Mouse (Mus musculus) embryonic facial prominence, embryonic 12.5 days (tissue): ENCODE results near the gene Wdr90. TPM values are rescaled to one million over a fixed set of nuclear protein-coding genes. Genes with fewer than 3 reads are reported as not detected.

ENCODE experiments used
- ATAC-seq: fragments of 200-750 bp; cut with Nextera tagmentation; 2 replicates; pipeline ENCODE4 v1.8.0; 2017; ENCODE audit not compliant: insufficient number of reproducible peaks, insufficient read depth, low FRiP score, low TSS enrichment
- H3K27ac ChIP-seq: fragments of 300-500 bp; sonication (generic); 2 replicates; pipeline ENCODE4 v1.5.1; 2016; ENCODE audit warnings: mild to moderate bottlenecking
- H3K27me3 ChIP-seq: fragments of 300-500 bp; sonication (generic); 2 replicates; pipeline ENCODE4 v1.6.1; 2016; ENCODE audit warnings: mild to moderate bottlenecking, moderate library complexity
- H3K36me3 ChIP-seq: fragments of 300-500 bp; sonication (generic); 2 replicates; pipeline ENCODE4 v1.6.1; 2016; ENCODE audit warnings: mild to moderate bottlenecking
- H3K4me1 ChIP-seq: fragments of 300-500 bp; sonication (generic); 2 replicates; pipeline ENCODE4 v1.6.1; 2016
- H3K4me2 ChIP-seq: fragments of 300-500 bp; sonication (generic); replicated peaks from 2 replicates; pipeline ENCODE4 v1.6.1; 2016; ENCODE audit warnings: mild to moderate bottlenecking, moderate library complexity
- H3K4me3 ChIP-seq: fragments of 300-500 bp; sonication (generic); 2 replicates; pipeline ENCODE4 v1.5.1; 2016; ENCODE audit warnings: mild to moderate bottlenecking
- H3K9ac ChIP-seq: fragments of 300-500 bp; sonication (generic); 2 replicates; pipeline ENCODE4 v1.6.1; 2016; ENCODE audit warnings: mild to moderate bottlenecking, moderate library complexity
- H3K9me3 ChIP-seq: fragments of 300-500 bp; sonication (generic); 2 replicates; pipeline ENCODE4 v1.6.1; 2016; ENCODE audit warnings: mild to moderate bottlenecking, moderate library complexity
- WGBS: fragments of 180-500 bp; shearing (Covaris S2); methylation state at CpG from one replicate; pipeline ENCODE4 v1.1.7; 2016; 5-methylcytosine and 5-hydroxymethylcytosine counted together
- polyA plus RNA-seq: library from polyadenylated mRNA; unstranded; fragments of >200 nt; fragmentation: Nextera tagmentation; extraction: Ambion mirVana; gene quantifications from 2 replicates; pipeline ENCODE4 v1.2.1, GENCODE M21; 2016

Wdr90 gene
- polyA plus RNA-seq, 1 experiment from 2014 or later: 36.3 TPM

DNA sequence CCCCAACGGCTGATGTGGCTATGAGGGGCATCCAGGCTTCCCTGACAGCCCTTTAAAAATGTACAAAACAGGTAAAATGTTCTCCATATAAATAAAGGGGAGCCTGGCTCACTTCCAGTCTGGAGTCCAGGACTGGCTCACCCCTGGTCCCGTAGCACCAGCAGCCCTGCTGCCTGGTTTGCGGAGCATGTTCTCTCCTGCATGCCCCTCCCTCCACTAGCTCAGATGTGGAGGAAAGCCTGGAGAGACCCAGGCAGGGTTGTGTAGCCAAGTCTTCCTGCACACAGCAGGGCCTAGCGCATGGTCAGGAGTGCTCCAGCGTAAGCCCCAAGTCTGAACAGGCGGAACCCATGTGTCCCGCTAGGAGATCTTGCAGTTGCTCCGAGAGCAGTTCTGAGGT, 22.0 kb upstream of the Wdr90 start:
- peaks cover 24% of the 10 kb centered on the region for H3K4me1 ChIP-seq
- no peak overlapping the region for H3K9ac ChIP-seq
- 79% methylated on average over 8 of the region's 8 CpGs for WGBS
- H3K36me3 ChIP-seq: peaks cover 52% of the 10 kb centered on the region
- ATAC-seq: no peak
- H3K27ac ChIP-seq: no peak overlapping the region
- H3K4me2 ChIP-seq: no peak overlapping the region
- no peak overlapping the region for H3K4me3 ChIP-seq
- no peaks in the 10 kb centered on the region for H3K9me3 ChIP-seq
- H3K27me3 ChIP-seq: no peaks in the 10 kb centered on the region

GRCm38 (mm10) chr17:25882306-25882705, 21.0 kb upstream of the Wdr90 start:
- H3K4me2 ChIP-seq: no peak overlapping the region
- H3K9me3 ChIP-seq: no peaks in the 10 kb centered on the region
- H3K27me3 ChIP-seq: no peaks in the 10 kb centered on the region
- ATAC-seq: 0 out of 2 replicates have a peak, but pooled peaks have one; percentile 18
- WGBS: 25% methylated on average over 5 of the region's 5 CpGs
- H3K4me1 ChIP-seq: peaks cover 24% of the 10 kb centered on the region
- H3K36me3 ChIP-seq: peaks cover 55% of the 10 kb centered on the region
- no peak overlapping the region for H3K4me3 ChIP-seq
- 0 out of 2 replicates have a peak overlapping the region, but pooled peaks have one; percentile 31 for H3K27ac ChIP-seq
- H3K9ac ChIP-seq: no peak overlapping the region

- H3K9ac ChIP-seq: 0 out of 2 replicates have a peak overlapping the region, but pooled peaks have one; percentile 15
- peaks cover 28% of the 10 kb centered on the region for H3K4me1 ChIP-seq
- WGBS: 12% methylated on average over 4 of the region's 4 CpGs
- ATAC-seq: no peak
- no peak overlapping the region for H3K4me3 ChIP-seq
- no peaks in the 10 kb centered on the region for H3K27me3 ChIP-seq
- H3K36me3 ChIP-seq: peaks cover 55% of the 10 kb centered on the region
- 0 out of 2 replicates have a peak overlapping the region, but pooled peaks have one; percentile 18 for H3K27ac ChIP-seq
- no peak overlapping the region for H3K4me2 ChIP-seq
- H3K9me3 ChIP-seq: no peaks in the 10 kb centered on the region
Observed at GRCm38 (mm10) chr17:25881691-25882090, 20.4 kb upstream of the Wdr90 start.

- ATAC-seq: no peak
- H3K27ac ChIP-seq: peak overlapping the region; percentile 38; the same call in 1 of the 2 replicates
- peaks cover 55% of the 10 kb centered on the region for H3K36me3 ChIP-seq
- no peak overlapping the region for H3K4me3 ChIP-seq
- H3K4me2 ChIP-seq: no peak overlapping the region
- H3K27me3 ChIP-seq: no peaks in the 10 kb centered on the region
- peaks cover 34% of the 10 kb centered on the region for H3K4me1 ChIP-seq
- no peak overlapping the region for H3K9ac ChIP-seq
- no peaks in the 10 kb centered on the region for H3K9me3 ChIP-seq
- WGBS: 9% methylated on average over 5 of the region's 5 CpGs
Observed at GRCm38 (mm10) chr17:25880913-25881641, 19.8 kb upstream of the Wdr90 start.

GRCm38 (mm10) chr17:25880196-25880910, 19.1 kb upstream of the Wdr90 start, which contains the start of gene Wfikkn1:
Gene Wfikkn1, minus strand, starts transcription at chr17:25880858.
- Histone ChIP-seq H3K9ac (0 out of 2 replicates have a peak within 1 kb of the TSS, but pooled peaks have one; percentile 15), H3K27ac (peak within 1 kb of the TSS; percentile 38; the same call in 1 of the 2 replicates), H3K4me3 (no peak within 1 kb of the TSS), H3K27me3 (no peaks in the 10 kb centered on the region), H3K36me3 (peaks cover 55% of the 10 kb centered on the region), H3K4me1 (peaks cover 37% of the 10 kb centered on the region), H3K4me2 (no peak within 1 kb of the TSS), H3K9me3 (no peaks in the 10 kb centered on the region)
- 22% methylated on average over 5 of the region's 5 CpGs for WGBS
- ATAC-seq: no peak

GRCm38 (mm10) chr17:25879750-25880149, 18.4 kb upstream of the Wdr90 start:
- no peak overlapping the region for H3K4me2 ChIP-seq
- no peak overlapping the region for H3K4me3 ChIP-seq
- H3K9me3 ChIP-seq: no peaks in the 10 kb centered on the region
- peaks cover 37% of the 10 kb centered on the region for H3K4me1 ChIP-seq
- H3K9ac ChIP-seq: no peak overlapping the region
- no peak overlapping the region for H3K27ac ChIP-seq
- no peak for ATAC-seq
- peaks cover 49% of the 10 kb centered on the region for H3K36me3 ChIP-seq
- WGBS: 73% methylated on average over 8 of the region's 8 CpGs
- no peaks in the 10 kb centered on the region for H3K27me3 ChIP-seq

DNA sequence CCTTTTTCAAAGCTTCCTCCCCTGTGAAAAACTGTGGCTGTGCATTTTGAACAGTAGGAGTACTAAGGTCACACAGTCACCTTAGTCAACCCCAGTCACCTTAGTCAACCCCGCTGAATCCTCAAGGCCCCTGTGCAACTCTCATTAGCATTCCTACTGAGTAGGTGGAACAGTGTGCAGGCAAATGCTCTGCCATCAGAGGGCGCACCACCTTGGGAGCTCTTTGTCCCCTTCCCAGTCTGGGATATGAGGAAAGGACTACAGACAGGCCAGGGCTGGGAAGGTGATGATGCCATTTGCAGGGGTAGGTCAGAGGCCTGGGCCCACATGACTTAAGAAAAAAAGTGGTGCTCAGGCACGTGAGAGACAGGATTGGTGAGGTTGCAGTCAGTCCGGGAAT, 18.0 kb upstream of the Wdr90 start:
- WGBS: 47% methylated on average over 4 of the region's 4 CpGs
- H3K4me2 ChIP-seq: no peak overlapping the region
- no peak overlapping the region for H3K9ac ChIP-seq
- ATAC-seq: no peak
- no peaks in the 10 kb centered on the region for H3K27me3 ChIP-seq
- H3K4me1 ChIP-seq: peaks cover 37% of the 10 kb centered on the region
- no peak overlapping the region for H3K27ac ChIP-seq
- H3K36me3 ChIP-seq: peaks cover 44% of the 10 kb centered on the region
- no peak overlapping the region for H3K4me3 ChIP-seq
- no peaks in the 10 kb centered on the region for H3K9me3 ChIP-seq

- no peak for ATAC-seq
- no peak overlapping the region for H3K27ac ChIP-seq
- H3K27me3 ChIP-seq: no peaks in the 10 kb centered on the region
- H3K4me2 ChIP-seq: no peak overlapping the region
- 84% methylated on average over 19 of the region's 19 CpGs for WGBS
- peaks cover 39% of the 10 kb centered on the region for H3K36me3 ChIP-seq
- peaks cover 40% of the 10 kb centered on the region for H3K4me1 ChIP-seq
- H3K9ac ChIP-seq: no peak overlapping the region
- no peak overlapping the region for H3K4me3 ChIP-seq
- no peaks in the 10 kb centered on the region for H3K9me3 ChIP-seq
Observed at GRCm38 (mm10) chr17:25878611-25879180, 17.4 kb upstream of the Wdr90 start.

GRCm38 (mm10) chr17:25877741-25878610, 16.7 kb upstream of the Wdr90 start:
- no peak for ATAC-seq
- no peaks in the 10 kb centered on the region for H3K9me3 ChIP-seq
- 91% methylated on average over 32 of the region's 32 CpGs for WGBS
- no peak overlapping the region for H3K27ac ChIP-seq
- H3K4me3 ChIP-seq: no peak overlapping the region
- no peak overlapping the region for H3K4me2 ChIP-seq
- H3K9ac ChIP-seq: no peak overlapping the region
- peaks cover 32% of the 10 kb centered on the region for H3K36me3 ChIP-seq
- H3K27me3 ChIP-seq: no peaks in the 10 kb centered on the region
- H3K4me1 ChIP-seq: peaks cover 40% of the 10 kb centered on the region

DNA sequence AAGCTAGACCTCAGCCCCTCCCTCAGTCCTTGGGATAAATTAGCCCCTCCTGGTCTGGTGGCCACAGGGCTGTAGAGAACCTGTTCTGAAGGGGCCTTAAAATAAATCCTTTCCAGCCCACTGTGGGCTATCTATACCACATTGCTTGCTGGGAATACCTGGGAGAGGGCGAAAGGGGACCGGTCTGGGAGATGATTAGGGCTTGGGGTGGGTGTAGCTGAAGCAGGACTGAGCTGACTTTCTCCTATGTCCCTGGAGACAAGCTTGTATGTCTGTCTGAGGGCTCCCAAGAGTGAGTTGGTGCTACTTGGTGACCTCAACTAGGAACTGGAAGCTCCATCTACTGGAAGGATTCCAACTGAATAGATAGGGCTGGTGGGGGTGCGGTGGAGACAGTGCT, 15.7 kb upstream of the Wdr90 start:
- WGBS: 92% methylated on average over 3 of the region's 3 CpGs
- H3K4me3 ChIP-seq: no peak overlapping the region
- no peak overlapping the region for H3K4me2 ChIP-seq
- H3K9me3 ChIP-seq: no peaks in the 10 kb centered on the region
- H3K36me3 ChIP-seq: peaks cover 22% of the 10 kb centered on the region
- H3K4me1 ChIP-seq: peaks cover 36% of the 10 kb centered on the region
- no peaks in the 10 kb centered on the region for H3K27me3 ChIP-seq
- H3K9ac ChIP-seq: no peak overlapping the region
- ATAC-seq: no peak
- H3K27ac ChIP-seq: no peak overlapping the region

DNA sequence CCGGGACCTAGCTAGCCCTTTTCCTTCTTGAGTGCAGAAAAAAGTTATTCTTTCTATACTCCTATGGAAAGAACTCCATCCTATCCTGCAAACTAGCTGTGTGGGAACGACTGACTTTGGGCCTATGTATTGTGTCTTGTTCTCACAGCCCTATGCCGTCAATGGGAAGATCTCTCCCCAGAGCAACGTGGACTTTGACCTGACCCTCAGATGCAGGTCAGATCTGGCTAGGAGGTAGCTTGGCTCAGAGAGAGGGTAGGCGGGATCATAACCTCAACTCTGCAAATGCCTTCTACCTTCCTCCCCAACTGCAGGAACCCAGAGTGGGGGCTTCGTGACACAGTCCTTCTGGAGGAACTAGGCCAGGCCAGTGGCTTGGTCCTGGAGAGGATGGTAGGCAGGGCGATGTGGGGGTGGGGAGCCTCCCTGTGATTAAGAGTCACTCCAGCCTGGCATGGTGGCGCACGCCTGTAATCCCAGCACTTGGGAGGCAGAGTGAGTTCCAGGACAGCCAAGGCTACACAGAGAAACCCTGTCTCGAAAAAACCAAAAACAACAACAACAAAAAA, 15.1 kb upstream of the Wdr90 start:
- peak overlapping the region; percentile 77 for H3K4me3 ChIP-seq
- H3K27me3 ChIP-seq: no peaks in the 10 kb centered on the region
- peaks cover 17% of the 10 kb centered on the region for H3K36me3 ChIP-seq
- H3K4me2 ChIP-seq: peak overlapping the region; percentile 88
- peaks cover 31% of the 10 kb centered on the region for H3K4me1 ChIP-seq
- WGBS: 53% methylated on average over 10 of the region's 10 CpGs
- peak overlapping the region; percentile 71; the same call in 1 of the 2 replicates for H3K9ac ChIP-seq
- no peaks in the 10 kb centered on the region for H3K9me3 ChIP-seq
- no peak for ATAC-seq
- H3K27ac ChIP-seq: no peak overlapping the region; the same call in 1 of the 2 replicates
